Mouse (Mus musculus): ENCODE data around the gene Olfr905.

Gene Olfr905

DNA sequence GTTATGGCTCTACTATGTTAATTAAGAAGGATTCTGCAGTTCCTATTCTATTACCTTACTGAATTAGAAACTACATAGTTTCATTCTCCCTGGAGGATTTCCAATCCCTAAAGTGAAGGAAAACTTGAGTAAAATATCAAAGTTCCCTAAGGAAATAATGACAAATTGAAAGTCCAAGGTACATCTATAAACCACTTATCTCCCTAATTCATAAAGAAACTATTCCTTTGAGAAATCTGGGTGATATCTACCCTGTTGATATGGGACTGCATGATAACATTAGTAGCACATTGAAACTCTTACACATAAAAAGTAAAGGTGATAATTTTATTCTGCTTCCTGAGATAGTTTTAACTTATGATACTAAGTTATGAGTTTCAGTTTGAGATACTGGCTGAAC lies at the start of gene Olfr905:
Olfr905 (plus strand) TSS at position 301 of the 400 bp plus-strand sequence.
- no peak for DNase-seq

DNA sequence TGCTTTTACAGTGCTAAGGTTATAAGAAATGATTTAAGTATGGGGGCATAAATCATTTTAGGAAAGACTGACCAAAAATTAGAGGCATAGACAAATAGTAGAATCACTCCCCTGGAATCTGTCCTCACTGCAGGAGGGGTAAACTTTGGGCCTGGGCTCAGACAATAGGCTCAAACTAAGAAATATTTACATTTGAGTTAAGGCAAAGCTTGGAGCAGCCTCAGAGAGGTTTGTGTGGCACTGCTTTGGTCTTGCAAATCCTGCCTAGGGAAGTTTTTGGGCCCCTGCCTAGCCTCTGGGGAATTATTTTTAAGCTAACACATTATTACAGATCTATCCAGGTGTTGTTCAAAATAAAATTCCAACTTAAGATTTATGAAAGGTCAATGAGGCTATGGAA lies 47.1 kb upstream of the Olfr905 start:
- no peak for DNase-seq

DNA sequence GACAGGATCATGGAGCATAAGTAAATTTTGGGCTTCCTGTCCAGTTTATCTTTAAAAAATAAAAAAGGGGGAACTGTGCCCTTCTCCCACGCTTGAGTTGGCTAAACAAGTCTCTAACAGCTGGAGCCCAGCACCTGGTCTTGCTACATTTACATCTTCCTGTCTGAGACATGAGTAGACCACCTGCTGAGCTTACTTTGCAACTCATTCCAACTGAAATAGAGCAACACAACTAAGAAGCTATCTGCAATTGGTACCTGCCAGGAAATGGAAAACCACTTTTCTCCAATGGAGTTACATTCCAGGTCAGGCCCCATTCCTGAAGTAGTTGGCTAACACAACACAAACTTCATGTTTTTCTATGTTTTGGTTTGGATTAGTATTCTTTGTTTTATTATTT lies 43.9 kb upstream of the Olfr905 start:
- DNase-seq: no peak

DNA sequence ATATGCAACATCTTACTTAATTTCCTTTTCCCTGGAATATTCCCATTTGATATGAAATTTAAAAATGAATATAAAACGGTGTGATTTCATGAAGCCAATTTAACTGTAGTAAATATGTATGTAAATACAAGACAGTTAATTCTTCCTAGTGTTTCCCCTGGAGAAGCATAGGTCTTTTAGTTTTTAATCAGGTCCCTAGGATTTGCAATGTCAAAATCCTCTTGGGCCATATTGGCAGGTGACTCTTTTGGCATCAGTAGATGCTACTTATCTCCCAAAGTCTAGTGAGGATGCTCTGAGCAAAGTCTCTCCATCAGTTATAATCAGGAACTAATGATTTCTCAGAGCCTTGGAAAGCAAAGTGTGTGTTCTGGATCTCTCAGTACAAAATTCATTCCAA lies 41.8 kb upstream of the Olfr905 start, which contains the start of gene Olfr901:
Olfr901 (plus strand) TSS at position 301 of the 400 bp plus-strand sequence.
- DNase-seq: no peak

DNA sequence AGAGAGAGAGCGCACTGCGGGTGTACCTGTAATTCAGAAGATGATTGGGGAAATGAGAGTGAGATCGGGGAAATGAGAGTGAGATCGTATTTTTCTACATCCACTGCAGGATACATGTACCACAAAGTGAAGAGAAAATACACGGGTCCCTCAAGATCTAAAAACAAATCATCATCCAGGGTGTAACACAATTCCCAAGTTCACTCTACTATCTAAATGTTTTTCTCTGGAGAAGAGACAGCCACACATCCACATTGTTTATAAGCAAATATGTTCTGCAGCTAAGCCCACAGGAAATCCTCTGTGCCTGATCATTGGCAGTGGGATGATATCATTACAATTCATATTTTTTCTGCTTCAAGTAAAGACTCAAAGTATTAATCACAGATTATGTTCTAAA lies 23.6 kb upstream of the Olfr905 start, which contains the start of gene Olfr902:
Olfr902 (plus strand) TSS at position 301 of the 400 bp plus-strand sequence.
- no peak for DNase-seq

DNA sequence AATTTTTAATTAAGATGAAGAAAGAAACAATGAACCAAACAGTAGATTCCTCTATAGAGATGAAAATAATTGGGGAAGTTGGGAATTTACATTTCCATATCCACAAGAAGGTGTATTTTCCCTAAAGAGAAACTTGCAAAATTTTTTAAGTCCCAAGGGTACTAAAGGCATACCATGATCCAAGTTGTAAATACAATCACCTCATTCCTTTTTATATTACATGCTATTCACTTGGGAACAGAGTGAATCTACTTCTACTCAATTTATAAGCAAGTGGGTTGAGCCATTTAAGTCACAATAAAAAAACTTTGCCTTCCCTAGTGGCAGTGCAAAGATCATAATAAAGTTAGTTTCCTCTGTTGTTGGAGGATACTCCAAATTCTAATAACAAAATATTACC lies 8.1 kb upstream of the Olfr905 start, which contains the start of gene Olfr904:
Olfr904 (plus strand) TSS at position 301 of the 400 bp plus-strand sequence.
- DNase-seq: no peak

DNA sequence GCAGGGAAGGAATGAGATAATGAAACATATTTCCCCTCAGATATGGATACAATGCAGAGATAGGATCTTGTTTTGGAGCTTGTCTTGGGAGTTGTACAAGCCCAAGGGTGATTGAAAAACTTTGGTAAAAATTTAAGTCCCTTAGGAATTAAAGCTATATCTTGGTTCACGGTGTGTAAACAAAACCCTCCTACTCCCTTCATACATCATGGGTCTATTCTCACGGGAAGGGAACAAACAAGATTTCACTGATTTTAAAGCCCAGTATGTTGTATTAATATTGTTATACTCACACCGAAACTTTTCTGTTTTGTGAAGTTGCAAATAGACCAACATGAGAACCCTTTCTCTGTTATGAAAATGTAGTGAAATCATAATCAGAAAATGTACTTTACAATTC lies 15.9 kb downstream of the Olfr905 start, which contains the start of gene Olfr906:
Olfr906 (plus strand) TSS at position 301 of the 400 bp plus-strand sequence.
- DNase-seq: no peak

DNA sequence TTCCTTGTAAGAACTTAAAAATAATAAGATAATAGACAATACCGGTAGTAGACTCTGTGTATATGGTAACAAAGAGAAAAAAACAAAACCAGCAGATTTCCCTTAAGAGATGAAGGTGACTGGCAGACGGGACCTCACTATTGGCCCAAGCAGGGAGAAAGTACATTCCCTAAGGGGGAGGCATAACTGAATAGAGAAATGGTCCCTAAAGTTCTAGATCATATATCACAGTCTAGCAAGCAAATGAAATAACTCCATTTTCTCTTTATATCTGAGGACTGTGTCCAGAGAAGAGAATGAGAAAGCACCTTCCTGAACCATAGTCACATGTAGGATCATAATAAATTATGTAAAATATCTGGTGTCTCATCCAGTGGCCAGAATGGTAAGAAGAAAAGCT lies 24.6 kb downstream of the Olfr905 start, which contains the start of gene Olfr907:
Olfr907 (plus strand) TSS at position 301 of the 400 bp plus-strand sequence.
- no peak for DNase-seq

DNA sequence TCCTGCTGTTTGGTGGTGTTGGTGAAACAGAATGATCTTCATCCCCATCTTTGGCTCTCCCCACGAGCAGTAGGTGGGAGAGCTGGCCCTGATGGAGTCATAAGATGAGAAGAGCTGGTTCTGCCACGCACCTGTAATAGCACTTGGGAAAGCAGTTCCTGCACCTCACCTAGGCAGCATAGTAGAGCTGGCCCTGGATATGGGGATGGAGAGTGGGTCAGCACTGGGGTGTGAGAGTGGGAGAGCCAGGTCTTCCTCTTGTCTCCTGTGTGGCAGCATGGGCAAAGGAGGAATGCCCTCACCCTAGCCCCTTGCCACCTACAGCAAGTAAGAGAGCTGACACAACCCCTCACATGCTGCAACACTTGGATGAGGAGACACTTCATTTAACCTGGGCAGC lies 41.4 kb downstream of the Olfr905 start:
- DNase-seq: no peak

DNA sequence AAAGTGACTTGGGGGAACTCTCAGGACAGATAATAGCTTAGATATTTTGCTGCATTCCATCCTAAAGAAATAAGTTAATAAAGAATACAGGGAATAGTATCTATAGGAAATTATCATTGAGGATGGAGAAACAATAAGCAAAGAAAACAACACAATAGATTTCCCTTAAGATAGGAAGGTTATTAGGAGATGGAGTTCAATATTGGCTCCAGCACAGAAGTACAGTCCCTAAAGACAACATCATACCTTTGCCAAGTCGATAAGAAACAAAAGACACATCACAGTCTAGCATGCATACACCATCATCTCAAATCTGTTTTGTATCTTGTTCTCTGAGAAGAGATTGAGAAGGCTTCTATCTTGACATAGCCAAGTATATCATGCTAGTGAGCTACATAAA lies 50.4 kb downstream of the Olfr905 start, which contains the start of gene Olfr911-ps1:
Olfr911-ps1 (plus strand) TSS at position 301 of the 400 bp plus-strand sequence.
- DNase-seq: no peak
